Mouse (Mus musculus) cerebellum, adult 9-11 months (tissue): Measurements from ENCODE around the gene Xirp2.

ENCODE experiments used
- DNase-seq: peaks from one replicate; pipeline ENCODE4 v3.0.0; 2022

Gene Xirp2

DNA sequence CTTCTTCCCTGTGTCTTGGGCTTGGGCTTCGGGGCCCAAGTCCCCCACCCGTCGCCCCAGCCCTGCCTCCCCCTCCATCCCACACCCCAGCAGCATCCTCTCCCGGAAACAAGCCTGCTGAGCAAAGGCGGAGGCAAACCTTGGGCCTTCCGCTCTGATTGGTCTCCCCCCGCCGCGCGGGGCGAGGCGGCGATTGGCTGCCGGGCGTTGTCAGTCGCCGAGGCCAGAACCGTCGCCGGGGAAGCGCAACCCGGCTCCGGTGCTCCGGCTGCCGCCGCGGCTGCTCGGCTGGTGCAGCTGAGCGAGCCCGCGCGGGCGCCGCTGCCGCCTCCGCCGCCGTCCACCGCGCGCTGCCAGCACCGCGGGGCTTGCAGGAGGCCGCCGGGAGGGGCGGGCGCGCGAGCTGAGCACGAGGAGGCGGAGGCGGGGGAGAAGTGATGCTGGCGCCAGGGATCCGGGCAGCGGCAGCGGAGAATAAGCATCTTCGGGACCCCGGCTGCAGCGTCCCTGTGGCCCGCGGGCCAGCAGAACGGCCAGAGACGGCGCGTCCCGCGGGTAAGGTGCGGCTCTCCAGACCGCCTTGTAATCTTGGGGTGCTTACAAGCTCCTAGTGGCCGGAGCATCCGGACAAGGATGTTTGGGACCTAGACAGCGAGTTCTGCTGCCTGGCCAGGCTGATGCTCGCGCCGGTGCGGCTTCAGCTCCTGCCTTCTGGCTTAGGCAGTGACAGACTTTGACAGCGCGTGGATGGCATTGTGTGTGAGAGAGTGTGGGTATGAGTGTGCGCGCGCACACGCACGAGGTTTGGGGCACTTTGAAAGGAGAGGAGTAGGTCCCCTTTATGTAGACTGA, 119.9 kb downstream of the Xirp2 start, which contains the start of gene B3galt1:
TSS of gene B3galt1 (plus strand) at position 392 of the 852 bp plus-strand sequence.
- peak; percentile 95 for DNase-seq

- peak; percentile 32 for DNase-seq
These were observed 120.8 kb downstream of the Xirp2 start for GRCm38 (mm10) chr2:67566566-67566965.

GRCm38 (mm10) chr2:67567141-67567680, 121.4 kb downstream of the Xirp2 start:
- DNase-seq, result peak; percentile 27
